In the genomic region with DNA sequence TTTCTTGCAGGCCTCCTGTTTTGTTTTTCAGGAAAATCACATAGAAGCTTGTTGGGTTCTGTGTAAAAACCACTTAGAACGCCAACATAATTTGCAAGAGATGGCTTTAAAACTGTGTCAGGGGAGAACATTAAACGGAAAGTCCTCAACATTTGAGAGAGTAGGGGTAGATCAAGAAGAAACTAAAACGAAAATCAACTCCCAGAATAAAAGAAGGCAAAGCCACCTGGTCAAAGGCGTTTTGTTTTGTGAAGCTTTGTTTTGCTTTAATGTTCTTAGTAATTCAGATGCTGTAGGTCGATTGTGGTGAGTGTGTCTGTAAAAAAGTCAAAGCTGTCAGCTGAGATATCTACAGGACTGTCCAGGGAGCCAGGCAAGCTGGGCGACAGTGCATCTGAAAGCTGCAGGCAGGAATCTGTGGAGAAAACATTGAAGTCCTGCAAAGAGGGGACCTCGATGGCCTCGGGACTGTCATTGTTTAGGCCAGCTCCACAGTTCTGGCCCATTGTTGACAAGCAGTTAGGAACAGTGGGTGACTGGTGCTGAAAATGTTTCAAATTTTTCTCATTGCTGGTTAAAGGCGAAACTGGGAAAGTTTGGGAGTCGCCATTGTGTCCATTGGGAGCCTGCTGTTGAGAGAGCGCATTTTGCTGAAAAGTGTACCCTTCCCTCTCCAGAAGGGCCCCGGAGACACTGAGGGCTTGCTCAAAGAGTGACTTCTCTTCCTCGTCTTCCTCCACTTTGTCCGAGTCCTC, we compare ENCODE assay signal across 9 mouse cellular contexts. TPM values are rescaled to one million over a fixed set of nuclear protein-coding genes. Genes with fewer than 3 reads are reported as not detected.
DNase-seq lines count a peak whose midpoint lies in the region; ATAC-seq and TF ChIP-seq lines count a peak whose summit lies in the region.
"Had no signal": no experiment of that assay in that cellular context is flagged by ENCODE, and none has a peak within 500 bp of the region (broad histone marks: within the 10 kb centered on the region; RNA-seq: fewer than 3 reads in every experiment).

No protein-coding gene starts in this region.

- WGBS in midbrain, embryonic 10.5 days = 1% methylated on average over 14 of the region's 14 CpGs
- 2% methylated on average over 14 of the region's 14 CpGs for WGBS in midbrain, postnatal 0 days
- WGBS in intestine, embryonic 16.5 days = 40% methylated on average over 14 of the region's 14 CpGs
- 18% methylated on average over 14 of the region's 14 CpGs for WGBS in stomach, embryonic 15.5 days

- no peak for DNase-seq in gastrocnemius, adult 2 months
- DNase-seq in gastrocnemius, postnatal 10 days = no peak
- DNase-seq in midbrain, embryonic 10.5 days (ENCODE audit: low spot score) = peak; percentile 11
- DNase-seq in midbrain, postnatal 0 days (ENCODE audit: low spot score) = no peak
- no peak for DNase-seq in layer of hippocampus, postnatal 10 days (ENCODE audit: low spot score in 2 of 2)
- no peak for DNase-seq in thymus, adult 18-20 months

- peak overlapping the region; percentile 78 for H3K27ac ChIP-seq in gastrocnemius, adult 2 months
- no peak overlapping the region for H3K27ac ChIP-seq in midbrain, embryonic 10.5 days (replicated peaks)
- no peak overlapping the region for H3K27ac ChIP-seq in midbrain, postnatal 0 days (ENCODE audit: low read depth, low read length)
- peak overlapping the region; percentile 87 for H3K27ac ChIP-seq in intestine, embryonic 16.5 days (ENCODE audit: low read length)
- H3K27ac ChIP-seq in stomach, embryonic 15.5 days = peak overlapping the region; percentile 89
- H3K27ac ChIP-seq: embryonic facial prominence, embryonic 15.5 days had no signal

- no peak for ATAC-seq in midbrain, postnatal 0 days (ENCODE audit: low FRiP score)
- no peak for ATAC-seq in intestine, embryonic 16.5 days
- ATAC-seq in stomach, embryonic 15.5 days (ENCODE audit: insufficient read depth, low FRiP score, low read depth) = no peak

- no peak overlapping the region for H3K9ac ChIP-seq in midbrain, postnatal 0 days (replicated peaks; ENCODE audit: low read length, poor library complexity, severe bottlenecking)
- H3K9ac ChIP-seq in intestine, embryonic 16.5 days (ENCODE audit: low read depth, low read length) = peak overlapping the region; percentile 74
- H3K9ac ChIP-seq in stomach, embryonic 15.5 days = peak overlapping the region; percentile 35; the same call in 1 of the 2 replicates
- H3K9ac ChIP-seq: embryonic facial prominence, embryonic 15.5 days had no signal

- H3K4me1 ChIP-seq in midbrain, embryonic 10.5 days = peaks cover 28% of the 10 kb centered on the region
- peaks cover 5% of the 10 kb centered on the region; the same call in 1 of the 2 replicates for H3K4me1 ChIP-seq in midbrain, postnatal 0 days (ENCODE audit: insufficient read depth, low read length)
- peaks cover 21% of the 10 kb centered on the region for H3K4me1 ChIP-seq in intestine, embryonic 16.5 days (ENCODE audit: control insufficient read depth, insufficient read depth, low read length)
- H3K4me1 ChIP-seq in stomach, embryonic 15.5 days = peaks cover 30% of the 10 kb centered on the region

- H3K27me3 ChIP-seq in midbrain, embryonic 10.5 days (ENCODE audit: low read depth, poor library complexity, severe bottlenecking) = peaks cover 100% of the 10 kb centered on the region
- H3K27me3 ChIP-seq in midbrain, postnatal 0 days (ENCODE audit: insufficient read depth, low read length) = peaks cover 86% of the 10 kb centered on the region
- H3K27me3 ChIP-seq in intestine, embryonic 16.5 days (replicated peaks; ENCODE audit: control insufficient read depth, insufficient read depth, low read length) = peaks cover 12% of the 10 kb centered on the region
- peaks cover 3% of the 10 kb centered on the region; the same call in 1 of the 2 replicates for H3K27me3 ChIP-seq in stomach, embryonic 15.5 days (replicated peaks)

- H3K4me2 ChIP-seq in midbrain, postnatal 0 days (ENCODE audit: low read depth, low read length, poor library complexity, severe bottlenecking) = no peak overlapping the region
- H3K4me2 ChIP-seq in intestine, embryonic 16.5 days (ENCODE audit: low read depth, low read length) = peak overlapping the region; percentile 69
- H3K4me2 ChIP-seq in stomach, embryonic 15.5 days = peak overlapping the region; percentile 58
- H3K4me2 ChIP-seq: embryonic facial prominence, embryonic 15.5 days had no signal

- no peaks in the 10 kb centered on the region for H3K9me3 ChIP-seq in midbrain, embryonic 10.5 days (replicated peaks)
- no peaks in the 10 kb centered on the region for H3K9me3 ChIP-seq in midbrain, postnatal 0 days (ENCODE audit: low read length)
- no peaks in the 10 kb centered on the region for H3K9me3 ChIP-seq in intestine, embryonic 16.5 days (ENCODE audit: control insufficient read depth, low read length)
- no peaks in the 10 kb centered on the region for H3K9me3 ChIP-seq in stomach, embryonic 15.5 days
- H3K9me3 ChIP-seq: embryonic facial prominence, embryonic 15.5 days had no signal

- H3K4me3 ChIP-seq in gastrocnemius, adult 2 months = peak overlapping the region; percentile 69
- H3K4me3 ChIP-seq in midbrain, embryonic 10.5 days = no peak overlapping the region
- H3K4me3 ChIP-seq in midbrain, postnatal 0 days (ENCODE audit: low read depth, low read length) = no peak overlapping the region
- H3K4me3 ChIP-seq in intestine, embryonic 16.5 days (ENCODE audit: low read length) = peak overlapping the region; percentile 52
- peak overlapping the region; percentile 45 for H3K4me3 ChIP-seq in stomach, embryonic 15.5 days (replicated peaks)
- H3K4me3 ChIP-seq: embryonic facial prominence, embryonic 15.5 days had no signal

- no peaks in the 10 kb centered on the region for H3K36me3 ChIP-seq in midbrain, embryonic 10.5 days
- no peaks in the 10 kb centered on the region for H3K36me3 ChIP-seq in midbrain, postnatal 0 days (ENCODE audit: insufficient read depth, low read length)
- no peaks in the 10 kb centered on the region for H3K36me3 ChIP-seq in intestine, embryonic 16.5 days (ENCODE audit: control insufficient read depth, insufficient read depth, low read length)
- no peaks in the 10 kb centered on the region for H3K36me3 ChIP-seq in stomach, embryonic 15.5 days
- H3K36me3 ChIP-seq: embryonic facial prominence, embryonic 15.5 days had no signal

- no peak for TF ChIP-seq CTCF in gastrocnemius, adult 2 months (IDR thresholded peaks at IDR 0.05)
- TF ChIP-seq CTCF in midbrain, postnatal 0 days (IDR thresholded peaks at IDR 0.05) = no peak

- intact Hi-C loops in gastrocnemius, adult 2 months (cut with DNase I) = loop anchor here (5.0 kb wide), 1 partner anchor 35 kb away; no protein-coding TSS in a partner anchor

RNA-seq across cellular contexts. Expression of a gene that starts 1.8 kb away (rescaled TPM):
- total RNA-seq in gastrocnemius, adult 2 months (2021) = under 1 TPM; 0.47 to 0.56 TPM
- 1 to 10 TPM in 1 of 2 experiments, under 1 TPM in 1; 0.87 to 1.4 TPM for total RNA-seq in gastrocnemius, postnatal 10 days (2021)
- 0.26 and 1.9 TPM in 2 replicates for polyA plus RNA-seq in midbrain, embryonic 10.5 days (2016; fragmentation: Nextera tagmentation; extraction: Ambion mirVana)
- 1.6 and 3.0 TPM in 2 replicates for total RNA-seq in midbrain, postnatal 0 days (2014; rRNA removed)
- polyA plus RNA-seq in midbrain, postnatal 0 days (2015; fragmentation: Nextera tagmentation; extraction: Ambion mirVana) = not detected in 2 replicates
- polyA plus RNA-seq in intestine, embryonic 16.5 days (2015; fragmentation: Nextera tagmentation; extraction: Ambion mirVana) = 5.0 and 5.1 TPM in 2 replicates
- polyA plus RNA-seq in stomach, embryonic 15.5 days (2015; fragmentation: Nextera tagmentation; extraction: Ambion mirVana) = 8.8 and 12.2 TPM in 2 replicates
- total RNA-seq in layer of hippocampus, postnatal 10 days (2021) = not detected

RNA-seq across cellular contexts. Expression of a gene that starts 4.7 kb away (rescaled TPM):
- total RNA-seq in gastrocnemius, adult 2 months (2021) = under 1 TPM; 0.13 to 0.22 TPM
- total RNA-seq in gastrocnemius, postnatal 10 days (2021) = under 1 TPM in 1 of 2 experiments, not detected in 1; 0.18 TPM
- 0.32 and 0.47 TPM in 2 replicates for polyA plus RNA-seq in midbrain, embryonic 10.5 days (2016; fragmentation: Nextera tagmentation; extraction: Ambion mirVana)
- total RNA-seq in midbrain, postnatal 0 days (2014; rRNA removed) = 0.27 TPM in 1 of 2 replicates, not detected in the other
- polyA plus RNA-seq in midbrain, postnatal 0 days (2015; fragmentation: Nextera tagmentation; extraction: Ambion mirVana) = 0.16 TPM in 1 of 2 replicates, not detected in the other
- polyA plus RNA-seq in intestine, embryonic 16.5 days (2015; fragmentation: Nextera tagmentation; extraction: Ambion mirVana) = 0.72 and 0.88 TPM in 2 replicates
- 1.3 and 2.2 TPM in 2 replicates for polyA plus RNA-seq in stomach, embryonic 15.5 days (2015; fragmentation: Nextera tagmentation; extraction: Ambion mirVana)
- total RNA-seq in layer of hippocampus, postnatal 10 days (2021) = not detected

RNA-seq across cellular contexts. Expression of a gene that starts 14.5 kb away (rescaled TPM):
- under 1 TPM in 1 of 2 experiments, not detected in 1; 0.10 TPM for total RNA-seq in gastrocnemius, adult 2 months (2021)
- total RNA-seq in gastrocnemius, postnatal 10 days (2021) = under 1 TPM; 0.12 to 0.25 TPM
- polyA plus RNA-seq in midbrain, embryonic 10.5 days (2016; fragmentation: Nextera tagmentation; extraction: Ambion mirVana) = not detected in 2 replicates
- total RNA-seq in midbrain, postnatal 0 days (2014; rRNA removed) = not detected in 2 replicates
- not detected in 2 replicates for polyA plus RNA-seq in midbrain, postnatal 0 days (2015; fragmentation: Nextera tagmentation; extraction: Ambion mirVana)
- 1.5 TPM in 2 replicates for polyA plus RNA-seq in intestine, embryonic 16.5 days (2015; fragmentation: Nextera tagmentation; extraction: Ambion mirVana)
- polyA plus RNA-seq in stomach, embryonic 15.5 days (2015; fragmentation: Nextera tagmentation; extraction: Ambion mirVana) = 2.6 and 3.1 TPM in 2 replicates
- not detected for total RNA-seq in layer of hippocampus, postnatal 10 days (2021)
- polyA plus RNA-seq: embryonic facial prominence, embryonic 15.5 days had no signal

RNA-seq across cellular contexts. Expression of a gene that starts 28.8 kb away (rescaled TPM):
- total RNA-seq in gastrocnemius, adult 2 months (2021) = 1 to 10 TPM; 2.7 to 3.3 TPM
- total RNA-seq in gastrocnemius, postnatal 10 days (2021) = 1 to 10 TPM; 7.5 to 8.5 TPM
- not detected in 2 replicates for polyA plus RNA-seq in midbrain, embryonic 10.5 days (2016; fragmentation: Nextera tagmentation; extraction: Ambion mirVana)
- 0.22 TPM in 1 of 2 replicates, not detected in the other for total RNA-seq in midbrain, postnatal 0 days (2014; rRNA removed)
- polyA plus RNA-seq in midbrain, postnatal 0 days (2015; fragmentation: Nextera tagmentation; extraction: Ambion mirVana) = not detected in 2 replicates
- 1.7 and 2.4 TPM in 2 replicates for polyA plus RNA-seq in intestine, embryonic 16.5 days (2015; fragmentation: Nextera tagmentation; extraction: Ambion mirVana)
- polyA plus RNA-seq in stomach, embryonic 15.5 days (2015; fragmentation: Nextera tagmentation; extraction: Ambion mirVana) = 4.4 and 5.3 TPM in 2 replicates
- total RNA-seq in layer of hippocampus, postnatal 10 days (2021) = not detected

RNA-seq across cellular contexts. Expression of a gene that starts 41.6 kb away (rescaled TPM):
- total RNA-seq in gastrocnemius, adult 2 months (2021) = 1 to 10 TPM; 2.2 to 2.9 TPM
- 1 to 10 TPM; 2.6 to 3.7 TPM for total RNA-seq in gastrocnemius, postnatal 10 days (2021)
- not detected in 2 replicates for polyA plus RNA-seq in midbrain, embryonic 10.5 days (2016; fragmentation: Nextera tagmentation; extraction: Ambion mirVana)
- 10.4 TPM in 1 of 2 replicates, not detected in the other for total RNA-seq in midbrain, postnatal 0 days (2014; rRNA removed)
- polyA plus RNA-seq in midbrain, postnatal 0 days (2015; fragmentation: Nextera tagmentation; extraction: Ambion mirVana) = not detected in 2 replicates
- 15.3 and 15.5 TPM in 2 replicates for polyA plus RNA-seq in intestine, embryonic 16.5 days (2015; fragmentation: Nextera tagmentation; extraction: Ambion mirVana)
- 19.8 and 20.2 TPM in 2 replicates for polyA plus RNA-seq in stomach, embryonic 15.5 days (2015; fragmentation: Nextera tagmentation; extraction: Ambion mirVana)
- total RNA-seq in layer of hippocampus, postnatal 10 days (2021) = not detected

Comparison
In these comparisons a context has a peak if more than half of its experiments do, and no peak if none do; other contexts are left out.
1. H3K27ac ChIP-seq: peak in gastrocnemius, adult 2 months (single experiment), intestine, embryonic 16.5 days (single experiment) and stomach, embryonic 15.5 days (single experiment); none in midbrain, embryonic 10.5 days (single experiment) and midbrain, postnatal 0 days (single experiment).
2. H3K4me3 ChIP-seq: peak in gastrocnemius, adult 2 months (single experiment), intestine, embryonic 16.5 days (single experiment) and stomach, embryonic 15.5 days (single experiment); none in midbrain, embryonic 10.5 days (single experiment) and midbrain, postnatal 0 days (single experiment).